Mouse (Mus musculus) erythroid progenitor cell, adult 5-6 weeks (primary cell): Measurements from ENCODE around the gene Il3. TPM values are rescaled to one million over a fixed set of nuclear protein-coding genes. Genes with fewer than 3 reads are reported as not detected.
"Not testable (repeated sequence)": the region's sequence is repeated elsewhere in the genome, so short reads cannot be mapped to it uniquely, and the experiment has no call there.

Experiments
- ATAC-seq: replicated peaks from 2 replicates; pipeline ENCODE4 v1.8.0; 2016; ENCODE audit warnings: moderate number of reproducible peaks, mild to moderate bottlenecking, moderate TSS enrichment, inconsistent platforms; ENCODE audit not compliant: poor library complexity, low FRiP score, severe bottlenecking
- total RNA-seq, 2 experiments: library from RNA; stranded (forward) in 1 of 2; stranded (reverse) in 1 of 2; fragments of 150-400 nt in 1 of 2; fragments of 186-747, 209-891 nt in 1 of 2; gene quantifications; 2 replicates each; pipeline versions ENCODE4 v1.2.3 to v1.2.4; 2015 to 2017; ENCODE audit warnings: low replicate concordance in 2 of 2

Gene Il3
- total RNA-seq (2015; ENCODE audit: low replicate concordance) = not detected in 2 replicates
- not detected in 2 replicates for total RNA-seq (2017; ENCODE audit: low replicate concordance)

DNA sequence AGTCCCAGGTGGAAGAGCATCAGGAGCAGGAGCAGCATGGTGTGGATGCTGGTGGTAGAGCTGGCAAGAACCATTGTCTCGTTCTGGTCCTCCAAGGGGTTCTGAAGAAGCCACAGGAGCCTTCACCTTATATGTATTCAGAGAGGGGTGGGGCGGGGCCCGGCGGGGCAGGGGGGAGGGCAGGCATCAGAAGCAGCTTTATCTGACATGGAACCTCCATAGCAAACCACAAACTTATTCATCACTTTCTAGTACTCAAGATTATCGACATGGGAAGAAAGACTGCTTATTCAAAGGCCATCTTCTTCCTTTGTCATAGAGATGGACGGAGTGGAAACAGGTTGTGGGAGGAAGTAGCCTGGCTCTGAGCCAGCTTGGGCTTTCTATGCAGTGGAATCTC, at the start of gene Il3:
Gene Il3, minus strand, starts transcription at position 101 of the 400 bp plus-strand sequence.
- no peak for ATAC-seq

- no peak for ATAC-seq
These were observed 48.3 kb upstream of the Il3 start for GRCm38 (mm10) chr11:54315336-54315735.

GRCm38 (mm10) chr11:54314740-54315139, 47.7 kb upstream of the Il3 start:
- peak; percentile 35; the same call in 1 of the 2 replicates for ATAC-seq

DNA sequence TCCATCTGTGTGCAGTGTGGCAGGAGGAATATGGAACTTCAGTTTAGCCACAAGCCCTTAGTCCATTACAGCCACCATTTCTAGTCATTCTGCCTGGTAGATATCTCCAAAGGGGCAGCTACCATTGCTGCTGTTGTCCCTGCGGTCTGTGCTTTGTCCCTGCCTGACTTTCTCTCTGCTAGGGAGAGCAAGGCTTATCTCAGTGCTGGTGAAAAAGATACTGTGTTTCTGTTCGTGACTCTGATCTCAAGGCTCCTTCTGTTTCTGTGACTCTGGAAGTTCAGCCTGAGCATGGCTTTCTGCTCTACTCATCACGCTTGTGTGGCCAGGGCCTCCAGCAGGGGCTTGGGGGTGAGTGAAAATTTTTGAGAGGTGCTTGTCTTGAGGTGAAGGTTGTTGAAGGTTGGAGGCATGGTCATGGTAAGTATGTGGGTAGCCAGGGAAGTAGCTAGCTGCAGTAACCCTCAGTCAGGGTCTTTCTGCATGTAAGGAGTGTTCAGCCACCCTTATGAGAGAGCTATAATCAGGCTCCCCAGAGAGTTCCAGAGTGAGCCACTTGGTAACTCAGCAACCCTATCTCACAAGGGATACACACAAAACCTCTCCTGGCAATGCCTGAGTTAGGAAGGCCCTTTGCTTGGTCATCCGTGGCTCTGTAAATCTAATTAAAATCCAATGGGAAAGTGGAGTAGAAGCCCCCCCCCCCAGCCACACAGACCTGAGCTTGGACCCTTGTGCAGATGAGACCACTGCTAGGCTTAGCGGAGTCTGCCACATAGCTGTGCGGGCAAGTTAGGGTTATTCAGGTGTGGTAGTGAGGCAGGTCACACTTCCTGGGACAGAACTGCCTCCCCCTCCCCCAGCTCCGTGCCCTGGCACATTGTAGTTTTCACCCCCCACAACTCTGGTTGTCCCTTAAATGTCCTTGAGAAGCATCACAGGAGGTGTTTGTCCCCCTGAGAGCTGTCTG, 46.6 kb upstream of the Il3 start:
- no peak for ATAC-seq

- no peak for ATAC-seq
These were observed 45.5 kb upstream of the Il3 start for GRCm38 (mm10) chr11:54312603-54313002.

DNA sequence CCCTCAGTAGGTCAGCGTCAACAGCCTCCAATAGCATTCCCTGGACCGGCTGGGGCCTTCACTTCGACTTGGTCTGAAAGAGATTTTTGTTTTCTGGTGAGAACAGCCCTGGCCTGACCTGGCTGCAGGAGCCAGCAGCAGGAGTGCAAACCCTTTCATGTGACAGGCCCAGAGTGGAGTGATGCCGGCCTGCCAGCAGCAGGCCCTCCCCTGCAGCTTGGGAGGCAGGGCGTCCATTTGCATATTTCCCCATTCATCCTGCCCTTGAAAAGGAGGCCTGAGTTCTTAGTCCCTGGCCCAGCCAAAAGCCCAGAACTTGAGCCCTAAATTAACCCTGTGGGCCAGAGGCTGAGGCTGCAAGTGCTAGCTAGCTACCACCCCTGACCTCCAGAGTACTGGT, 44.9 kb upstream of the Il3 start:
- ATAC-seq = no peak

GRCm38 (mm10) chr11:54310588-54310987, 43.5 kb upstream of the Il3 start:
- ATAC-seq = no peak

DNA sequence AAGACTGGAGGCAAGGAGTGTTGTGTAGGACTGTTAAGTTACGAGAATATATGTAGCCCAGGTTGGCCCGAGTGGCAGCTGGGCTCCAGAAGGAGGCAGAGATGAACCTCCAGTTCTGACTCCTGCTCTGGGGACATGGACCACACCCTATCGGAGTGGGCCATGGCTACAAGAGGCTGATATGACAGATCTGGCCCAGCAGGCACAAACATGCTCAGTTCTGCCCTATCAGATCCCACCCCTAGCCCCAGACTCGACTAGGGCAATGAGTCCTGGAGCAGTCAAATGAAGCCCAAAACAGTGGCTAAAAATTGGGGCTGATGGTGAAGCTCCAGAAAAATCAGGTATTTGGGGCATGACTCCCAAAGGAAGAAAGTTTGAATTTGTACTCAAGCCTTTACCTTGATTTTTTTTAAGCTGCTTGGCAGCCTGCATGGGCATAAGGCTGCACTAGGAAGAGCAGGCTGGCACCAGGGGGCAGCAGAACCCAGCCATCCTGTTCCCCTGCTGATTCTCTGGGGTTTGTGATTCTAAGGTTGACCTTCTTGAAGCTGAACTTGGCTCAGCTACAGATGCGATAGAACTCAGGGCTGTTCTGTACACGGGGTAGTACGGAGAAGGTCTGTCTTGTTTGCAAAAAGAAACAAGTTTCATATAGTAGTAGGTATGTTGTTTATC, 40.2 kb upstream of the Il3 start:
- ATAC-seq = no peak

GRCm38 (mm10) chr11:54305331-54305730, 38.3 kb upstream of the Il3 start:
- ATAC-seq = no peak

DNA sequence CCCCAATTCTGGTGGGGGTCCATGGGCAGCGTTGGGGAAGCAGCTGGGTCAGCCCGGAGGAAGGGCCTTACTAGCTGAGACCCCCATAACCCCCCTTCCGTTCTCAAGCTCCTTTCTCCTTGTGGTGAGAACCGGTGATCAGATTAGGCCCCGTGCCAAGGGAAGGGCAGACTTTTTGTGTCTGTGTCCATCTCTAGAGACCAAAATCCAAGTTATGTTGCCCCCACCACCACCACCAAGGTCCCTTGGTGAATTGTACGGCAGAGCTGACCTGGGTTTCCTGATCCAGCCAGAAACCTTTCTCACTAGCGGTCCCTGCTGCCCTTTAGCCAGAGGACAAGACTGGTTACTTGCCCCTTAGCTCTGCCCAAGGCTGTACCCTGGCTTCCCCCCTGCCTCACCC, 37.4 kb upstream of the Il3 start:
- no peak for ATAC-seq

GRCm38 (mm10) chr11:54303728-54304470, 36.8 kb upstream of the Il3 start, which contains the start of gene Acsl6:
Acsl6 (plus strand) TSS chr11:54303798.
- ATAC-seq = no peak

DNA sequence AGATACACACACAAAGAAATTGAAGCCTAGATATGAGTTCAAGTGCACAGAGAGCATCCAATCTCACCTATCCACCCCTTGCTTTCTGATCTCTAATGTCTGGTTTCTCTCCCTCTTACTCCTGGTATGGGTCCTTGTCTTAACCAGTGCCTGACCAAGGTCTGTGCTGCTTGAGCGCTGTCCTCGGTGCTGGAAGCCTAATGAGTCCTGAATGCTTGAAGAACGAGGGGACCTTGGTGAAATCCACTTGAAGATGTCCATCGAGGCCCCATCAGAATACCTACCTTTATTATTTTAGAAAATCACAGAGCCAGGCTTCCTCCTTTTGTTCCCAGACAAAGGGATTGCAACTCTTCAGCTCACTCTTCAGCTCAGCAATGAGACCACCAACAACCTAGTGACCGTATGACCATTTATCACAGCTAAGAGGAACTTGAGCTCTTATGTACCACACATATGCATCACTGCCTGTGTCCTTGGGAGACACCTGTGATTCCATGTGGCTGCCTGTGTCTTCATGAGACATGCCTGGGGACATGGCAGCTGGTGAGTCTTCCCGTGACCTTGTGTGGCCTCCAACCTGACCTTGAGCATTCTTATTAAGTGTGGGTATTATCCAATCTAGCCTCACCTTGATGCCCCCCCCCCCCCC, 36.1 kb upstream of the Il3 start:
- ATAC-seq = no peak

- no peak for ATAC-seq
These were observed 35.5 kb upstream of the Il3 start for GRCm38 (mm10) chr11:54302606-54303005.

DNA sequence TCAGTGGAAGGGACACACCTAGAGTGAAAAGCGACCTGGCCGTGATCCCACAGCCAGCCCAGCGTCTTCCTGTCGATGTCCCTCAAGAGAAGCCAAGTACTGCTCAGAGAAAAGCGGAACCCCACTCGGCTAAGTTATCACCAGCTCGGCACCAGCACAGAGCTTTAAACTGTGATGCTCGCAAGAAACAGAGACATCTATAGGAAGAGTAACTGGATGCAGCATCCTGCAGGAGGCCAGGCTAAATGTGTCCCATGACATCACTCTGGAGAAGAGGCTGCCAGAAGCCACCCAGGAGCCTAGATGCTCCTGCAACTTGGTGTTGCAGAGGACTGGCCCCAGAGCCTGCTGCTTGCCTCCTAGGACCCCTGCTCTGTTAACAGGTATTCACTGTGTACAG, 34.9 kb upstream of the Il3 start:
- ATAC-seq = no peak

DNA sequence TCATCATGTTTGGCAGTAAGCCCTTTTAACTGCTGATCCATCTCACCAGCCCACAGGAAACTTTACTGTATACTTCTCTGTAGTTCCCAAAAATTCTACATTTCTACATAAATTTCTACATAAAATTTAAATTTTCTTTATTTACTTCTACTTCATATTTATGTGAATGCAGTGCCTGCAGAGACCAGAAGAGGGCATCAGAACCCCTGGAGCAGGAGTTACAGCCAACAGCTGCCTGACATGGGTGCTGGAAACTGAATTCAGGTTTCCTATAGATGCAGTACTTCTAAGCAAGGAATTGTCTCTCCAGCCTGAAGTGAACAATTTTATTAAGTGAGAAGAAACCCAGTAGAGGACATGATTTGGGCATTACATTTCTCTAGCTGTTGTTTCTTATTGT, 31.7 kb upstream of the Il3 start:
- no peak for ATAC-seq

GRCm38 (mm10) chr11:54297471-54297870, 30.4 kb upstream of the Il3 start:
- not testable (repeated sequence) for ATAC-seq

DNA sequence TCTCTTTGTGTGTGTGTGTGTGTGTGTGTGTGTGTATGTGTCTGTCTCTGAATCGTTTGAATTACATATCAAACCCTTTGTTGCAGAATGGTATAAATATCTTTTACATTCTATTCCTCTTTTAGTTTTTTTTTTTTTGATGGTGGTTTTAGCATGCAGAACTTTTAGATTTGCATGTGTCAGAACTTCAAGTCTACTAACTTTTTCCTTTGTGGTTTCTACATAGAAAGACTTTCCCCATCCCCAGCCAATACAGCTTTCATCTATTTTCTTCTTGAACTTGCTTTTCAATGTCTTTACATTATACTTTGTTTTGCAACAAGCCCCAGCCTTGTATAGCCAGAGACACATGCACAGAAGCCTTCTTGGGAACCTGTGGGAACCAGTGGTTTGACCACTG, 29.7 kb upstream of the Il3 start:
- no peak for ATAC-seq

GRCm38 (mm10) chr11:54295971-54296370, 28.9 kb upstream of the Il3 start:
- no peak for ATAC-seq

DNA sequence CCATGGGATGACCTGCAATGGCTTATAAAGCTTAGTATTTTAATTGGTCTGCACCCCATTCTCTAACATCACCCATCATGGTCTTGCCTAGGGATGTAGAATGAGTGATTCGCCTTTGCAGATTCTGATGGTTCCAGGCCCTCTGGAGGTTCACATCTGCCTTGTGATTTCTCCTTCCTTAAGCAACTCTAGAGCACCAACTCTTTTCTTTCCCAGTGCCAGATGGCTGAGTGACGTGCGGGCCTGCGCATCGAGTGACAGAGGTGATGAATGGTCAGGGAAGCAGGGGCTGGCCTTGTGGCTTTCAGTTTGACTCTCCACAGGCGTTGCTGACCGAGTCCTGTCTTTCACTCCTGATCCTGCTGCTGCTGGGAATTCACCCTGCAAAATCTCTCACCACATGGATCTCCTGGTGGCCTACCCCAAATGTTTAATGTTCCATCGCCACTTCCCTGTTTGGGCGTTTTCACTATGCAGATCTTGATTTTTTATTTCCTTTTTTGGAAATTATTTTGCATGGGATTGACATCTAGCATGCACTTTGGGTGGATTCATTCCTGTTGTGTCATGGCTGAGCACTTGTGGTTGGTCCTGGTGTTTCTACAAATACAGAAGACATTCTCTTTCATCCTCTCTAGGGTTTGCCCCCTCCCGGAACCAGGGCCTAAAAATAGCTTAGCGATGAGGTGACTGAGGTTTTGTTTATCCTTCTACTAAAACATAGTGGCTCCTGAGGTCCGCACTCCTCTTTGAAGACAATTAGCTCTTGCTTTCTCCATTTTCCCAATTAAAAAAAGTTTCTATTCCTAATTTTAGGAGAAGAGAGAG, 27.1 kb upstream of the Il3 start:
- ATAC-seq = no peak
